Mouse (Mus musculus): ENCODE data around the gene Pex14. TPM values are rescaled to one million over a fixed set of nuclear protein-coding genes. Genes with fewer than 3 reads are reported as not detected.

Gene Pex14
- polyA plus RNA-seq, 1 experiment from 2014 or later, result 38.9 TPM

GRCm38 (mm10) chr4:149049351-149050159, 50.1 kb downstream of the Pex14 start:
- ATAC-seq, result peak; percentile 86

GRCm38 (mm10) chr4:149048625-149049228, 50.9 kb downstream of the Pex14 start:
- H3K27ac ChIP-seq (ENCODE audit: low read length), result peak overlapping the region; percentile 34
- H3K27me3 ChIP-seq (replicated peaks; ENCODE audit: insufficient read depth, low read length), result no peaks in the 10 kb centered on the region
- TF ChIP-seq EP300 (IDR thresholded peaks at IDR 0.05), result no peak
- DNase-seq (ENCODE audit: low spot score) (peak; percentile 22), ATAC-seq (peak; percentile 48; the same call in 1 of the 2 replicates)
- H3K4me2 ChIP-seq (replicated peaks; ENCODE audit: low read depth, low read length), result no peak overlapping the region
- 0 out of 2 replicates have a peak, but pooled peaks cover 12% of the 10 kb centered on the region for H3K4me1 ChIP-seq (ENCODE audit: insufficient read depth, low read depth, low read length)
- H3K9ac ChIP-seq (replicated peaks; ENCODE audit: low read depth), result no peak overlapping the region
- H3K36me3 ChIP-seq (ENCODE audit: insufficient read depth, low read length), result no peaks in the 10 kb centered on the region
- 40% methylated on average over 10 of the region's 10 CpGs for WGBS
- no peaks in the 10 kb centered on the region for H3K9me3 ChIP-seq (ENCODE audit: low read length)
- H3K4me3 ChIP-seq (ENCODE audit: low read depth, low read length), result no peak overlapping the region

More at GRCm38 (mm10) chr4:149049351-149050159, 50.1 kb downstream of the Pex14 start:
- Histone ChIP-seq H3K27me3 (replicated peaks; ENCODE audit: insufficient read depth, low read length) (no peaks in the 10 kb centered on the region), H3K9ac (replicated peaks; ENCODE audit: low read depth) (no peak overlapping the region), H3K4me2 (replicated peaks; ENCODE audit: low read depth, low read length) (peak overlapping the region; percentile 29), H3K36me3 (ENCODE audit: insufficient read depth, low read length) (no peaks in the 10 kb centered on the region), H3K4me1 (ENCODE audit: insufficient read depth, low read depth, low read length) (0 out of 2 replicates have a peak, but pooled peaks cover 12% of the 10 kb centered on the region), H3K4me3 (ENCODE audit: low read depth, low read length) (no peak overlapping the region), H3K27ac (ENCODE audit: low read length) (peak overlapping the region; percentile 34), H3K9me3 (ENCODE audit: low read length) (no peaks in the 10 kb centered on the region)
- DNase-seq (ENCODE audit: low spot score), result peak; percentile 79
- TF ChIP-seq CTCF (IDR thresholded peaks at IDR 0.05), result no peak
- TF ChIP-seq EP300 (IDR thresholded peaks at IDR 0.05), result no peak; the same call in 1 of the 2 replicates
- 12% methylated on average over 16 of the region's 16 CpGs for WGBS

GRCm38 (mm10) chr4:149047360-149047759, 52.3 kb downstream of the Pex14 start:
- Histone ChIP-seq H3K4me1 (ENCODE audit: insufficient read depth, low read depth, low read length) (0 out of 2 replicates have a peak, but pooled peaks cover 12% of the 10 kb centered on the region), H3K27ac (ENCODE audit: low read length) (no peak overlapping the region), H3K27me3 (replicated peaks; ENCODE audit: insufficient read depth, low read length) (no peaks in the 10 kb centered on the region), H3K4me2 (replicated peaks; ENCODE audit: low read depth, low read length) (peak overlapping the region; percentile 28; the same call in 1 of the 2 replicates), H3K9me3 (ENCODE audit: low read length) (no peaks in the 10 kb centered on the region), H3K4me3 (ENCODE audit: low read depth, low read length) (no peak overlapping the region), H3K9ac (replicated peaks; ENCODE audit: low read depth) (no peak overlapping the region), H3K36me3 (ENCODE audit: insufficient read depth, low read length) (no peaks in the 10 kb centered on the region)
- 15% methylated on average over 10 of the region's 10 CpGs for WGBS
- ATAC-seq (peak; percentile 71), DNase-seq (ENCODE audit: low spot score) (peak; percentile 88)
- TF ChIP-seq CTCF (IDR thresholded peaks at IDR 0.05), result peak; percentile 85
- no peak for TF ChIP-seq EP300 (IDR thresholded peaks at IDR 0.05)

GRCm38 (mm10) chr4:149045885-149046284, 53.8 kb downstream of the Pex14 start:
- H3K27me3 ChIP-seq (replicated peaks; ENCODE audit: insufficient read depth, low read length), result no peaks in the 10 kb centered on the region
- ATAC-seq (no peak), DNase-seq (ENCODE audit: low spot score) (no peak)
- no peak overlapping the region for H3K27ac ChIP-seq (ENCODE audit: low read length)
- 0 out of 2 replicates have a peak, but pooled peaks cover 12% of the 10 kb centered on the region for H3K4me1 ChIP-seq (ENCODE audit: insufficient read depth, low read depth, low read length)
- TF ChIP-seq CTCF (IDR thresholded peaks at IDR 0.05) (no peak), EP300 (IDR thresholded peaks at IDR 0.05) (no peak)
- no peaks in the 10 kb centered on the region for H3K9me3 ChIP-seq (ENCODE audit: low read length)
- 59% methylated on average over 5 of the region's 5 CpGs for WGBS
- no peaks in the 10 kb centered on the region for H3K36me3 ChIP-seq (ENCODE audit: insufficient read depth, low read length)
- no peak overlapping the region for H3K4me3 ChIP-seq (ENCODE audit: low read depth, low read length)
- no peak overlapping the region for H3K9ac ChIP-seq (replicated peaks; ENCODE audit: low read depth)
- H3K4me2 ChIP-seq (replicated peaks; ENCODE audit: low read depth, low read length), result no peak overlapping the region

GRCm38 (mm10) chr4:149040289-149040688, 59.4 kb downstream of the Pex14 start:
- no peak overlapping the region for H3K9ac ChIP-seq (replicated peaks; ENCODE audit: low read depth)
- no peaks in the 10 kb centered on the region for H3K4me1 ChIP-seq (ENCODE audit: insufficient read depth, low read depth, low read length)
- H3K27me3 ChIP-seq (replicated peaks; ENCODE audit: insufficient read depth, low read length), result no peaks in the 10 kb centered on the region
- H3K9me3 ChIP-seq (ENCODE audit: low read length), result no peaks in the 10 kb centered on the region
- TF ChIP-seq CTCF (IDR thresholded peaks at IDR 0.05) (no peak), EP300 (IDR thresholded peaks at IDR 0.05) (no peak)
- DNase-seq (ENCODE audit: low spot score) (no peak), ATAC-seq (no peak)
- H3K27ac ChIP-seq (ENCODE audit: low read length), result no peak overlapping the region
- no peak overlapping the region for H3K4me3 ChIP-seq (ENCODE audit: low read depth, low read length)
- 77% methylated on average over 6 of the region's 6 CpGs for WGBS
- no peaks in the 10 kb centered on the region for H3K36me3 ChIP-seq (ENCODE audit: insufficient read depth, low read length)
- no peak overlapping the region for H3K4me2 ChIP-seq (replicated peaks; ENCODE audit: low read depth, low read length)

GRCm38 (mm10) chr4:149037706-149038105, 62.0 kb downstream of the Pex14 start:
- ATAC-seq, result no peak
- H3K27ac ChIP-seq (ENCODE audit: low read length), result no peak overlapping the region
- H3K27me3 ChIP-seq (replicated peaks; ENCODE audit: insufficient read depth, low read length), result no peaks in the 10 kb centered on the region
- H3K4me1 ChIP-seq (ENCODE audit: insufficient read depth, low read depth, low read length), result no peaks in the 10 kb centered on the region
- DNase-seq (ENCODE audit: low spot score), result no peak
- TF ChIP-seq CTCF (IDR thresholded peaks at IDR 0.05) (no peak), EP300 (IDR thresholded peaks at IDR 0.05) (no peak)
- H3K36me3 ChIP-seq (ENCODE audit: insufficient read depth, low read length), result no peaks in the 10 kb centered on the region
- 63% methylated on average over 6 of the region's 6 CpGs for WGBS
- H3K4me2 ChIP-seq (replicated peaks; ENCODE audit: low read depth, low read length), result no peak overlapping the region
- H3K9me3 ChIP-seq (ENCODE audit: low read length), result no peaks in the 10 kb centered on the region
- H3K9ac ChIP-seq (replicated peaks; ENCODE audit: low read depth), result no peak overlapping the region
- H3K4me3 ChIP-seq (ENCODE audit: low read depth, low read length), result no peak overlapping the region

All from lung, postnatal 0 days (tissue).